Mouse (Mus musculus) CH12.LX (cell line): ENCODE measurements around the gene Reep6. TPM values are rescaled to one million over a fixed set of nuclear protein-coding genes. Genes with fewer than 3 reads are reported as not detected.

Source experiments
- DNase-seq: peaks from one replicate; pipeline ENCODE4 v3.0.0-alpha.2; 2013; ENCODE audit errors: extremely low read depth
- H3K27ac ChIP-seq: 2 replicates; pipeline ENCODE4 v1.5.1; 2012; ENCODE audit warnings: low read depth, mild to moderate bottlenecking, control low read depth, moderate library complexity; ENCODE audit not compliant: insufficient read depth
- H3K27me3 ChIP-seq: replicated peaks from 2 replicates; pipeline ENCODE3; 2012; ENCODE audit warnings: inconsistent platforms
- H3K36me3 ChIP-seq, 2 experiments: replicated peaks in 1 of 2; 2 replicates each; pipeline versions ENCODE3 to v1.6.1; 2012; ENCODE audit warnings: inconsistent platforms in 1 of 2, low read length in 1 of 2, mild to moderate bottlenecking in 1 of 2, mixed read lengths in 1 of 2, moderate library complexity in 1 of 2; ENCODE audit not compliant: control insufficient read depth in 1 of 2, insufficient read depth in 1 of 2
- H3K4me1 ChIP-seq, 2 experiments: 2 replicates each; pipeline ENCODE4 v1.6.1; 2012; ENCODE audit warnings: inconsistent platforms in 1 of 2, moderate library complexity in 1 of 2; ENCODE audit not compliant: insufficient read depth in 2 of 2, control insufficient read depth in 1 of 2
- H3K4me2 ChIP-seq: 2 replicates; pipeline ENCODE4 v1.6.1; 2012; ENCODE audit warnings: low read depth, mild to moderate bottlenecking, control low read depth; ENCODE audit not compliant: poor library complexity, insufficient read depth, severe bottlenecking
- H3K4me3 ChIP-seq, 3 experiments: fragments of 150-350 bp in 1 of 3; sonication (generic) in 1 of 3; replicated peaks in 1 of 3; 2 replicates each; pipeline versions ENCODE3 to v1.5.1; 2011 to 2012; ENCODE audit warnings: low read depth in 2 of 3, low read length in 2 of 3, mild to moderate bottlenecking in 2 of 3, moderate library complexity in 2 of 3, control low read depth in 1 of 3, improper control_type of control experiment in 1 of 3, inconsistent platforms in 1 of 3, mixed read lengths in 1 of 3; ENCODE audit not compliant: poor library complexity in 1 of 3
- H3K79me2 ChIP-seq: replicated peaks from 2 replicates; pipeline ENCODE4 v1.6.1; 2012; ENCODE audit warnings: mild to moderate bottlenecking, moderate library complexity; ENCODE audit not compliant: control insufficient read depth, poor library complexity, insufficient read depth, severe bottlenecking; ENCODE audit errors: extremely low read depth
- H3K9ac ChIP-seq: 2 replicates; pipeline ENCODE4 v1.6.1; 2012; ENCODE audit warnings: low read depth, mild to moderate bottlenecking, control low read depth, moderate library complexity; ENCODE audit not compliant: insufficient read depth
- H3K9me3 ChIP-seq: replicated peaks from 2 replicates; pipeline ENCODE3; 2012; ENCODE audit warnings: low read length, inconsistent platforms, mixed read lengths
- CHD1 ChIP-seq: IDR thresholded peaks from 2 replicates; pipeline ENCODE4 v1.6.1; 2012; ENCODE audit warnings: low read depth, low read length, improper control_type of control experiment, inconsistent platforms
- CHD2 ChIP-seq: IDR thresholded peaks from 2 replicates; pipeline ENCODE4 v1.6.1; 2011; ENCODE audit warnings: low read length, improper control_type of control experiment
- CTCF ChIP-seq, 2 experiments: IDR thresholded peaks in 1 of 2; conservative IDR thresholded peaks in 1 of 2; 2 replicates each; pipeline ENCODE4 v1.5.1; 2011 to 2012; ENCODE audit warnings: low read depth in 2 of 2, low read length in 2 of 2, improper control_type of control experiment in 1 of 2, inconsistent platforms in 1 of 2, mild to moderate bottlenecking in 1 of 2, moderate library complexity in 1 of 2
- E2F4 ChIP-seq: IDR thresholded peaks from 2 replicates; pipeline ENCODE4 v1.6.1; 2011; ENCODE audit warnings: low read depth, low read length, improper control_type of control experiment; ENCODE audit not compliant: insufficient replicate concordance
- ELF1 ChIP-seq: IDR thresholded peaks from 2 replicates; pipeline ENCODE4 v1.6.1; 2014; ENCODE audit warnings: low read depth, mild to moderate bottlenecking, inconsistent platforms, low read length, improper control_type of control experiment
- EP300 ChIP-seq: IDR thresholded peaks from 2 replicates; pipeline ENCODE4 v1.6.1; 2011; ENCODE audit warnings: low read length, improper control_type of control experiment
- GABPA ChIP-seq: IDR thresholded peaks from 2 replicates; pipeline ENCODE4 v1.6.1; 2012; ENCODE audit warnings: low read depth, low read length, improper control_type of control experiment, inconsistent platforms; ENCODE audit not compliant: insufficient replicate concordance
- HCFC1 ChIP-seq: IDR thresholded peaks from 2 replicates; pipeline ENCODE4 v1.6.1; 2012; ENCODE audit warnings: low read depth, mild to moderate bottlenecking, inconsistent platforms, low read length, improper control_type of control experiment
- MAX ChIP-seq: IDR thresholded peaks from 2 replicates; pipeline ENCODE4 v1.6.1; 2011; ENCODE audit warnings: low read length, improper control_type of control experiment
- MAZ ChIP-seq: IDR thresholded peaks from 2 replicates; pipeline ENCODE4 v1.6.1; 2012; ENCODE audit warnings: low read depth, mild to moderate bottlenecking, inconsistent platforms, low read length, improper control_type of control experiment, moderate library complexity
- MEF2A ChIP-seq: IDR thresholded peaks from 2 replicates; pipeline ENCODE4 v1.6.1; 2014; ENCODE audit warnings: low read depth, mild to moderate bottlenecking, inconsistent platforms, low read length, improper control_type of control experiment, borderline replicate concordance
- NRF1 ChIP-seq: IDR thresholded peaks from 2 replicates; pipeline ENCODE4 v1.6.1; 2014; ENCODE audit warnings: low read depth, mild to moderate bottlenecking, inconsistent platforms, low read length, improper control_type of control experiment, moderate library complexity
- PAX5 ChIP-seq: IDR thresholded peaks from 2 replicates; pipeline ENCODE4 v1.6.1; 2012; ENCODE audit warnings: low read length, inconsistent platforms, mixed read lengths
- POLR2A ChIP-seq: IDR thresholded peaks from 2 replicates; pipeline ENCODE4 v1.6.1; 2011; ENCODE audit warnings: low read depth, mild to moderate bottlenecking, improper control_type of control experiment, low read length
- POLR2AphosphoS2 ChIP-seq: IDR thresholded peaks from 2 replicates; pipeline ENCODE4 v1.6.1; 2011; ENCODE audit warnings: low read depth, low read length, improper control_type of control experiment
- UBTF ChIP-seq: IDR thresholded peaks from 2 replicates; pipeline ENCODE4 v1.6.1; 2012; ENCODE audit warnings: low read depth, mild to moderate bottlenecking, inconsistent platforms, low read length, improper control_type of control experiment, moderate library complexity
- USF2 ChIP-seq: conservative IDR thresholded peaks from 2 replicates; pipeline ENCODE4 v1.6.1; 2011; ENCODE audit warnings: low read depth, low read length, improper control_type of control experiment
- ZMIZ1 ChIP-seq: IDR thresholded peaks from 2 replicates; pipeline ENCODE4 v1.6.1; 2012; ENCODE audit warnings: low read depth, mild to moderate bottlenecking, inconsistent platforms, low read length, improper control_type of control experiment
- ZNF384 ChIP-seq: IDR thresholded peaks from 2 replicates; pipeline ENCODE4 v1.6.1; 2012; ENCODE audit warnings: low read depth, low read length, improper control_type of control experiment, inconsistent platforms
- dilution Hi-C: fragments of 300-500 bp; cut with MboI; formaldehyde crosslinking; loops from 2 replicates; pipeline ENCODE4 v1.14.3; 2020; ENCODE audit warnings: low sequenced_read_pairs; ENCODE audit not compliant: extremely low pct_unique_long_range_greater_than_20kb, extremely low pct_ligation_motif_present
- in situ Hi-C: fragments of 300-500 bp; cut with MboI; formaldehyde crosslinking; loops from 3 replicates; pipeline ENCODE4 v1.14.3; 2019; ENCODE audit warnings: low sequenced_read_pairs, low pct_ligation_motif_present, low pct_unique_long_range_greater_than_20kb, mixed read lengths
- polyA plus RNA-seq: library from polyadenylated mRNA; unstranded; fragments of >175 nt; gene quantifications from 2 replicates; pipeline ENCODE4 v1.2.1, GENCODE M21; 2012; ENCODE audit warnings: low read depth; ENCODE audit not compliant: insufficient read length
- total RNA-seq, 2 experiments: library from RNA; depleted of rRNA; stranded (reverse); fragments of 300-350 nt in 1 of 2; fragments of >200 nt in 1 of 2; gene quantifications; 2 replicates each; pipeline ENCODE4 v1.2.3; 2012 to 2014

Reep6 gene
- total and polyA plus RNA-seq, 3 experiments, result 0.48 to 7.5 (median 5.0) TPM

GRCm38 (mm10) chr10:80352727-80353126 lies 23.0 kb downstream of the Reep6 start:
- no peak overlapping the region for H3K9ac ChIP-seq
- H3K9me3 ChIP-seq, result peaks cover 6% of the 10 kb centered on the region
- H3K79me2 ChIP-seq, result no peaks in the 10 kb centered on the region
- in situ Hi-C loops (no loop called here), dilution Hi-C loops (no loop called here)
- H3K27ac ChIP-seq, result no peak overlapping the region
- H3K4me2 ChIP-seq, result no peak overlapping the region
- no peak overlapping the region for H3K4me3 ChIP-seq
- no peaks in the 10 kb centered on the region for H3K36me3 ChIP-seq
- H3K4me1 ChIP-seq, result peaks cover 3 to 8% of the 10 kb centered on the region in 2 experiments
- DNase-seq, result no peak
- no peak for TF ChIP-seq MEF2A
- no peak for TF ChIP-seq UBTF
- peaks cover 90% of the 10 kb centered on the region for H3K27me3 ChIP-seq

GRCm38 (mm10) chr10:80355431-80355830 lies 25.7 kb downstream of the Reep6 start:
- Histone ChIP-seq H3K9ac (no peak overlapping the region), H3K27ac (no peak overlapping the region), H3K4me1 (no peaks in the 10 kb centered on the region), H3K4me2 (no peak overlapping the region), H3K4me3 (no peak overlapping the region), H3K79me2 (no peaks in the 10 kb centered on the region), H3K36me3 (no peaks in the 10 kb centered on the region), H3K9me3 (peaks cover 15% of the 10 kb centered on the region), H3K27me3 (peaks cover 87% of the 10 kb centered on the region)
- in situ Hi-C loops (no loop called here), dilution Hi-C loops (no loop called here)
- TF ChIP-seq USF2 (no peak), CTCF (conservative IDR thresholded peaks at IDR 0.05 in 1 of 2, IDR thresholded peaks at IDR 0.05 in 1 of 2; ENCODE audit: low read depth in 2 of 2, low read length in 2 of 2) (no peak), E2F4 (no peak), MAX (no peak), PAX5 (no peak), EP300 (no peak), HCFC1 (no peak), GABPA (no peak), CHD1 (no peak), ZNF384 (no peak), NRF1 (no peak), POLR2A (no peak), POLR2AphosphoS2 (no peak), ELF1 (no peak), ZMIZ1 (no peak), UBTF (no peak), CHD2 (no peak), MAZ (no peak)
- DNase-seq, result no peak
